Mouse (Mus musculus) heart, adult 2 months (tissue): ENCODE results near the gene Heatr9.

Experiments
- CTCF ChIP-seq: fragments of 200-600 bp; IDR thresholded peaks from 2 replicates; pipeline ENCODE4 v1.8.1; 2022; ENCODE audit warnings: antibody characterized with exemption, mild to moderate bottlenecking, moderate library complexity
- EP300 ChIP-seq: fragments of 200-500 bp; IDR thresholded peaks from 2 replicates; pipeline ENCODE4 v1.6.1; 2011; ENCODE audit warnings: low read depth, low read length, control low read depth; ENCODE audit not compliant: insufficient read depth
- POLR2A ChIP-seq: fragments of 200-500 bp; IDR thresholded peaks from 2 replicates; pipeline ENCODE4 v1.6.1; 2011; ENCODE audit warnings: mild to moderate bottlenecking, low read depth, low read length, control low read depth; ENCODE audit not compliant: insufficient read depth

- TF ChIP-seq EP300 (no peak), CTCF (no peak), POLR2A (no peak)
These were observed 3.6 kb downstream of the Heatr9 start for GRCm38 (mm10) chr11:83518371-83518770.
